Mouse (Mus musculus): ENCODE data around the gene Sh3bgrl2.

Gene Sh3bgrl2

DNA sequence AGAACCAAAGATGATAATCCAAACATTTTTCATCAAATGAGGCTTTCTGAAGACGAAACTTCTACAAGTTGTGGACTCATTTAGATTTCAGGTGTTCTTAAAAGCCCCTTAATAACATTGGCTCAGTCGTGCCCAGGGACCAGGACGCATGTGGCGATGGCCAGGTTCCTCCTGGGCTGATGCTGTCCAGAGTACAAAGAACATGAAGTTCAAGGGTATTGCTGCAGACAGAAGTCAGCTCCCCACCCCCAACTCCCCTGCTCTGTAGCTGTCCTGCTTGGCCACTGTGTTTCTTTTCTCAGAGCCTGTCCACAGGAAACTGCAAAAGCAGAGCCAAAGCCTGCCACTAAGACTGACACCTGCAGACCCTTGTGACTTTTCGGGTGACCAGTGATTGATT lies 45.7 kb downstream of the Sh3bgrl2 start:
- DNase-seq, result no peak

DNA sequence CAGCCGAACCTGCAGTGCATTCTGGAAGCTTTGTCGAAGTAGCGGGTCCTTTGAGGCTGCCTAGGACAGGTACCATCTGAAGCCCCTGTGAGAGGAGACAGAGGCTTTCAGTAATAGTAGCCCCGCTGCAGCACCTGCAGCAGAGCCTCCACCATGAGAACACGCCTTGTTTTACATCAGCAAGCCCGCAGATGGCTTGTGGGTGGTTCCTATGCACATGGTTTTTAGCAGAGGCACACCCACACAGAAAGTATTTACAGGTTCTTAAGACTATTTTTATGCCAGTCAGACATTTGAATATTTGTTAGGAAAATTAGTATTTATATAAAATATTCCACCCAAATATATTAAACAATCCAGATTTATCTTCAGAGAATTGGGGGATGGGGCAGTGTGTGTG lies 48.0 kb downstream of the Sh3bgrl2 start:
- DNase-seq, result no peak

DNA sequence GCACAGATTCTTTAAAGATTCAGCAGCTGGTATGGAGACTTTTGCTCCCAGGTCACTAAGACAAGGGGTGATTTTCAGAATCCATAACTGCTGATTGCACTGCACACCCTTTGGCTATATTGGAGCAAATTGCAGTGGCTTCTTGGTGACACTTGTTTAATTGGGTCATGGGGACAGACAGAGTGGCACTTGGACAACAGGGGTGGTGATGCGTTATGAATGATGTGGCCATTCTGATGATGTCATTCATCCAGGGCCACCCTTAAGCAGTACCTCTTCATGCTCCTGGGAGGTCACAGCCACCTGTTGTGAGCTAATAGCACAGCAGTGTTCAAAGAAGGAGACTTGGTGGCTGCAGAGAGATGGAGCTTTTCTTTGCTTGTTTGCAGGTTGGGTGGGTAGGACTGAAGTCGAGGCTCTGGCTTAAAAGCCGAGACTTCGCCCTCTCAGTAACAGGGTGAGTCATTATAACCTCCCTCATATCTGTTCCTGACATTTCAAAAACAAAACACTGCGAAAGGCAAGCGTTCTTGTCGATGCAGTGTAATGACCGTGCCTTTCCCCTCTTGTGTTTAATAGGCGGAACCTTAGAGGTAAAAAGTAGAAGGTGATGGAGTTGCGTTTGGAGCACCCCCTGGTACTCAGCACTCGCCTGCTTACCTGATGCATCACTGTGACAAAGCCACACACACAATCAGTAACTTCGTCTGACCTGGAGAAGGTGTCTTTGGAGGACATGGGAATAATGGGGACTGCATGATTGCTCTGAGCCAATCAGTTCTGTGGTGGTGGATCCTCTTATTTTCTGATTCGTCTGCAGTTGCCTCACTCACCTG lies 48.7 kb downstream of the Sh3bgrl2 start:
- DNase-seq, result no peak

DNA sequence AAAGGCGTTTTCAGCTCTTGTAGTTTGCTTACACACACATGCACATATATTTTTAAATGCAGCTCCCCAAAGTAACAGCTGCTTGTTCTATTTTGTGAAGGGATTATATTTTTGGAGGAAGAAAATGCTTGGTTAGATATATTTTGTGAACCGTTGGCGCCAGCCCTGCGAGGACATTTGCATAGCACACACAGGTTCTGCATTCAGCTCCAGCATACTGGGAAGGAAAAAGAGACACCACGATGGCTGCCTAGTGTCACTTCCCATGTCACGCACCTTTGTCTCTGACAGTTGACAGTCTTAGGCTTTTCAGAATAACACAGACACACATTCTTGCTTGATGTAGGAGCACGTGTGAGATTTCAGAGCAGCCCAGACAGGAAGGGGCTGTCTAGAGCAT lies 49.9 kb downstream of the Sh3bgrl2 start:
- DNase-seq, result no peak

DNA sequence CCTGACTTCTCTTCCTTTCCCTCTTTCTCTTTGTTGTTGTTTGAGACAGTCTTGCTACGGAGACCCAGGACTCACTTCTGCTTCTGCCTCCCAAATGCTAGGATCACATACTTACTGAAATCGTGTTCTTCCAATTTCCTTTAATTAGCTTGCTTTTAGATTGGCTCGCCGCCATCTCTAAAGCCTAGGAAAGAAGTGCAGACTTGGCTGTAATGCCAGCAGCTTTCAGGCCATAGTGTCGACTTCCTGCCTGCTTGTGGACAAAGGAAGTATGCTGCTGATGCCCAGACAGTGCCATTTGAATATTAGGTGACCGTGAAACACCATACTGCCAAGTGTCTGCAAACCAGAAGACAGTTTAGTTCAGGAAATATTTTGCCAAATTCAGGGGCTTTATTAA lies 51.4 kb downstream of the Sh3bgrl2 start:
- no peak for DNase-seq

DNA sequence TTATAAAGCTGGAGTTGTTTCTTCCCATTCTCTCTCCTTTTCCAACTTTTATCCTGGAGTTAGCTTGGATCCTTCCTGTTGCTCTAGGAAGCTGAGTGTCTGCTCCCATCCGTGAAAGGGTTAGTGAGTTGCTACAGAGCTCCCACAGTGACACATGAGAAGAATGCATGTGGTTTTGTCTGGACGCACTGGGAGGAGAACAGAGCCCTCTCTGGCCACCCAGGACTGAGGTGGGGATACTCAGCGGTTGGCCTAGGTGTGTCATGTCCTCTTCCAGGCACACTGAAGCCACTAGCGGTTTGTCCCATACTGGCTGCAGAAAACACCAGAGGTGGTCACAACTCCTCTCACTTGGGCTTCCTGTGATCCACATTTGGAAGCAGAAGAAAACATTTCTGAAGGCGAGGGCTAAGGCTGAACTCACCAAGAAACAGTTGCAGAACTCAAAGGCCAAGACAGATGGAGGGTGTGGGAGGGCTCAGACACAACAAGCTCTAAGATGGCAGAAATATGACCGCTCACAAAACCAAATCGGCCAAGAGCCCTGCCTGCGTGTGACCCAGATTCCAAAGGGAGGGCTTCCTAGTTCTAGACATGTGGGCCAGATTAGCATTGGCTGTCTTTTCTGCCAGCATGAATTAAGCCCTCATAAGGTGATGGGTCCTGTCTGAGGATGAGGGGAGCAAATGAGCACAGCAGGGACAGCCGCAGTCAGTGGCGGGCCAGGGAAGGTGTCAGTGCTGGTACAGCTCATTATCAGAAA lies 52.3 kb downstream of the Sh3bgrl2 start:
- no peak for DNase-seq

DNA sequence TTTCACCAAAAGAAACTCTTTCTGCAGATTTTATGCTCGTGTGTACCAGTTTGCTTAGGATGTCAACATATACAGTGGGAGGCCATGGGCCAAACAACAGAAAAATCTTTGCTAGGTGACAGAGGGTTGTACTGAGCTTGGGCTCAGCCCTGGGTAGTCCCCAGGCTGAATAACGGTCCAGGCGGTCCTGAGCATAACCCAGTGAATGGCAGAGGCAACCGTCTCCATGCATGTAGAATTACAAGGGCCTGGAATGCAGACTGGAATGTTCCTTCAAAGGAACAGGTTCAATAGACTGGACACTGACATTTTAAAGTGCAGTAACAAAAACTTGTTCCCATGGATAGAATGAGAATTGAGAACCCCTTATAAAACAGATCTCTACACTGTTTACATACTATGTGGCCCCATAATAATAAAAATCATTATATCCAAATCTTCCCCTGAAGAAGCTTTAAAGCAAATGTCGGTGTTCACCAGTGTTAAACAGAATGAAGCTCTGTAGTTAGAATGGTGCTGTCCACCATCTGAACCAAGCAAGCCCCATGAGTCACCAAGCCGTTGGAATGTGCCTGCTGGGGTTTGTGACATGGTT lies 54.1 kb downstream of the Sh3bgrl2 start:
- no peak for DNase-seq

DNA sequence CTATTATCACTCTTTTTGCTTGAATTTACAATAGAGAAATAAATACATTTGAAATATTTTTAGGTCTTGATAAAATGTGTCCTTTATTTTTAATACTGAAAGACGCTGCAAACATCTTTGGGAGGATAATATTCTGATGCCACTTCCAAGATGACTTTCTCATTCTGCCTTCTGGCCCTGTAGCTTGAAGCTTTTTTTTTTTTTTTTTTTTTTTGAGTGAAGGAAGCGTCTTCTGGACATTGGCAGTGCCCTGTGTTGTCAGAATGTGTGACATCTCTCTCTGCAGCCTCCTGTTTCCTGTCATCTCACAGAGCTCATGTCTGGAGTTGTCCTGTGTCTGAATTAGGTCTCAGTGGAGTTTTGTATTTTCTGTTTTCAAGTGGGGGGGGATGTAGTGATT lies 55.0 kb downstream of the Sh3bgrl2 start:
- no peak for DNase-seq

DNA sequence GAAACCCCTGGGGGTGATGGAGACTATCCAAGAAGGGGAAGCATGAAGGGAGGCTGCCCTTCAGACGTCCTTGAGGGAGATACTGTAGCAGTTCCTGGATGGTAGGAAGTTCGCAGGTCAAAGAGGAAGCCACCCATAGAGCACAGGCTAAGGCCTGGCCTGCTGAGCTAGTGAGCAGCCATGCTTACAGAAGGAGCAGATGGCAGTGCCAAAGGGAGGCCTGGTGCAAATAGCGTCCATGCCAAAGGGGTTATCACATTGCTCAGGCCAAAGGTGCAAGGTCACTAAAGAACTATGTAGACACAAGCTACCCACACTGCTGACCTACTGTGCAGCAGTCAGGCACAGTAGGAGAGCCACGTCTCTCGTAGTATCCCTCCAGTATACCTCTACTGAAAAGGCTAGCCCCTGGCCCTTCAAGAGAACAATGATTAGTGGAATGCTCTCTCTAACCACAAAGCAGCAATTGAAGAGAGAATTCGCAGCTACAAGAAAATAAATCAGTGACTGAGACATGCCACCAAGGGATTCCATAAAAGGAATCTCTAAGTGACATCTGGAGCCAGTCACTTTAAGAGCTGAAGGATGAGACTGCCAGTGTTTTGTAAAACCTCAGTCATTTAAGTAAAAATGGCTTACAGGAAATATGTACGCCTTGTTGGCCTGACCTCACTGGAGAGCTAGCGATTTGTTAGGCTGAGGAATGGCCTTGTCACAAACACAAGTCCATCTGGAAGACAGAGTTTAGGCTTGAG lies 57.9 kb downstream of the Sh3bgrl2 start:
- no peak for DNase-seq

DNA sequence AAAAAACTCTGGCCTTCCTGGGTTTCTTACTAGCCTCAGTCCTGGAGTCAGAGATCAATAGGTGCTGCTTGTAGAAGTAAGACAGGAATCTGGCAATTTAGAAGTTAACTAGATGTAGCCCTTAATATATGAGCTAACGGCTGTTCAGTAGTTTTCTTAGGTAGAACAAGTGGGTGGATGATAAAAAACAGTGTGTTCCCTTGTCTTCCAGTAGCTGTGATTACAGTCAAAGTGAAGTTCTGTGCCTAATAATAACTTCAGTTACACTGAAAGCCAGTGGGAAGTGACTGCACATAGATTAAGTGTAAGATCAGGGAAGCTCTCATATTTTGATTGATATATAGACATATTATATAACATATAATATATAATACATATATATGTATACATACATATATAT lies 60.0 kb downstream of the Sh3bgrl2 start:
- DNase-seq, result no peak

DNA sequence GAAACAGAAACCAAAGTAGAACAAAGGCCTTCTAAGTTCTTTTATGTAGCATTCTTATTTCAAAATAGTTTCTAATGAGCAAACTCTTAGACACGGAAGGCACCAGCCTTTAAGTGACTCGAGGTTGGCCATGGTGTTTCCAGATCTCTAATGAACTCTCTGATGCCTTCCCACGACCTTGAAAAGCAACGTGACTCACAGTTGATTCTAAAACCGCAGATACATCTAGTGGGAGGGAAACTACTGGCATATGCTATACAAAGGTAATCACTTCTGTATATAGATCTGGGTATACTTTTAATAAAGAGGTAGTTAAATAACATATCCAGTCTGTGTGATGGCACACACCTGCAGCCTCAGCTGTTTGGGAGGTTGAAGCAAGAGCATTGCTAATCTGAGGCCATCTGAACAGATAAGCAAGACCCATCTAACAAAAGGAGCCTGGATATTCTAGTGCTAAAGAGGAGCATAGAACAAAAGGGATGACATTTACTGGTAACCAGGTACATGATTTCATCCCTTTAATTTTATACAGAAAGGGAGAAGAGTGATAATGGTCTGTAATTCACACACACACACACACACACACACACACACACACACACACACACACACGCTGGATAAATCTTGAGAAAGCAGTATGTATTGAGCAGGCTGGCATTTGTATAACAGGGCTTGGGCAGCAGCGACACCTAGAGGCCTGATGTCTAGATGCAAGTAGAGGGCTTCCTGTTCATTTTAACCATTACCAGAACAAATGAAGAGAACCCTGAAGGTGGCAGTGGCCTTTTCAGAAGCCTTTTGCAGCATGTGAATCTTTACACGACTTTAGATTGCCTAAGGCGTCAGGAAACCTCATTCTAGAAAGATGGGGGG lies 61.5 kb downstream of the Sh3bgrl2 start:
- peak; percentile 71 for DNase-seq

DNA sequence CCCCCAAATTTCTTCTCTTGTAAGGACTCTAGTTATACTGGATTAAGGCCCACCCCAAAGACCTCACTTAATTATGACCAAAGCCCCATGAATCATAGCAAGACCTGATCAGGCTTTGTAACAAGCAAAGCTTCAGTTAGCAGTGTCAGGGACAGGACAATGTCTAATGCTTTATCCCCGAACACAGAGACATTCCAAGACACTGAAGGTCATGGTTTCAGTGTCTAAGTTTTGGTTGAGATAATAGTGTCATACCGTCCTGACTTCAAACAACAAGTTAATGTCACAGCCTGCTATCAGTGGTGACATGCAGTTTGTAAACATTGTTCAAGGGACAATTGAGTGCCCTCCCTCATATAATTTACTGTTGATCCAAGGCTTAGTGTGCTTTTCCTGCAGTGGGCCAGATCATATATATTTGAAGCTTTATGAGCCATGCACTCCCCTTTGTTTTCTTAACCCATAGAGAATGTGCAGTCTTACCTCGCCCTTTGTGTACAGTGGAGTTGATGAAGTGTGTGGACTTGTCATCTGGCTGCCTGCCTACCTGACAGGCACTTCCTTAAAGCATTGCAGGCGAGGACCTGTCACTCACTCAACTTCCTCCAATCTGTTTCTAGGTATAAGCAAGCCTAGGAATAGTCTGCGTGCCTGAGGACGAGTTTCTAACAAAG lies 67.9 kb downstream of the Sh3bgrl2 start:
- no peak for DNase-seq

DNA sequence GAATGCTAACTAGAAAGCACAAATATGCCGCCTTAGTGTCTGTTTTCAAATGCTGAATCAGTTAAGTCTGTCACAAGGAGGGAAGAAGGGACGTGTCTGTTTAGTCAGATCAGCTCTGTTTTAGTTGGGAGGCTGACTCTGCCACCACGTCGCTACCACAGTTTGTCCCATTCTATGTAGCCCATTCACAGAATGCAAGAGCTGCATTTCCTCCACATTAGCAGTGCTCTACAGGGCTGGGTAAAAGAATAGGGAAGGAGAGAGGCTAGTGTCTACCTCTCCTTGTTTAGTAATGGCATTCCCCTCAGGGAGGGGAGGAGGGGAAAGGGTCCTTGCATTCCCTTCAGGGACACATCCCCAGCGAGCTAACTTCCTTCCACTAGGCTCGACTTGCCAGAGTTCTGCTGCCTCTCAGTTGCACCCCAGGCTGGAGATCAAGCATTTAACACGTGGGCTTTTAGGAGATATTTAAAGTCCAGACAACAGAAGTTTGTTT lies 68.5 kb downstream of the Sh3bgrl2 start:
- no peak for DNase-seq

DNA sequence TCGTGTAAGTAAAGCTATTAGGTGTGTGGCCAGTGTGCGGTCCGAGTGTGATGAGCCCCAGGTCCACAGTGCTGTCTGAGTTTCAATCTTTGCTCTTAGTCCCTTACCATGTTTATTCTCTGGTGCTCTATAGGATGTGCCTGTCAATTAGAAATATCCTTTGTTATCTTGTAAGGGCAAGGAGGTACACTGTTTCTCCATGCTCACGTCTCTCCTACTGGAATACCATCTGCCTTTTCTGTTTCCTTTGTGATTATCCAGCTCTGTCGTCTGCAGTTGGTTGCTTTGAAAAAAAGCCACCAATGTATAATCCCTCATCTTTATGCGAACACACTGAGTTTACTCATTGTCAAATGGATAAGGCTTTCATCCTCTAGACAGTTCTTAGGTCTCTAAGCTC lies 75.3 kb downstream of the Sh3bgrl2 start:
- no peak for DNase-seq

DNA sequence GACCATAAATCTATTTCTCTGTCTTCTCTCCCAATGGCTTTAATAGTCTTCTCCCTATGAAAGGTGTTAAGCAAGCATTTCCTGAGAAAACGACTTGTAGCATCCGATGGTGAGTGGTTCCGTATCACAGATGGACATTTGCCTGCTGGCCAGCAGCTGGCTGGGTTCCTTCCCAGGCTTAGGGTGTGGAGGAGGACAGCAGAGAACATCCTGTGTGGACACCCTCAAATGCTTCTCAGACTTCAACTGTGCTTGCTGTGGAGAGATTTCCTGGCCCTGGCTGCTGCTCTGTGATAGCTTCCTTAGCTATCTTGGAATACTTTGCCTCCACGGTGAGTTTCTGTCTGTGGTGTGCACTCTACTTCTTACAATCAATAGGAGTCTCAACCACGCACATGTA lies 76.1 kb downstream of the Sh3bgrl2 start:
- no peak for DNase-seq

DNA sequence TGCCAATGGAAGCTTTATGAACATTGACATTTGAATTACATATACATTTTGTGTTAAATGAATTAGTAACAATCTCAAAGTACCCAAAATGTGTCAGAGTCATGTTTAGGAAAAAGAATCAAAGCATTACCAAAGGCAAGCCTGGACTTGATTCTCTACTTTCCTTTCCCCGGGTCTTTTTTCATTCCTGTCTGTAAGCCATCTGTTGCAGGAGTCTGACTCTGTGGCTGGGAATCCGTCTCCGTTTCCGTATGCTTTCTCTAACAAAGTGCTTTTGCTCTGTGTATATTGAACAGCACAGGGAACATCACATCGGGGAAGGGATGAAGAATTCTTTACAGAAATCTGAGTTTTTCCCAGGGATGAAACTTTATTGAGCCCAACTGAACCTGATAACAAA lies 77.0 kb downstream of the Sh3bgrl2 start:
- DNase-seq, result no peak

DNA sequence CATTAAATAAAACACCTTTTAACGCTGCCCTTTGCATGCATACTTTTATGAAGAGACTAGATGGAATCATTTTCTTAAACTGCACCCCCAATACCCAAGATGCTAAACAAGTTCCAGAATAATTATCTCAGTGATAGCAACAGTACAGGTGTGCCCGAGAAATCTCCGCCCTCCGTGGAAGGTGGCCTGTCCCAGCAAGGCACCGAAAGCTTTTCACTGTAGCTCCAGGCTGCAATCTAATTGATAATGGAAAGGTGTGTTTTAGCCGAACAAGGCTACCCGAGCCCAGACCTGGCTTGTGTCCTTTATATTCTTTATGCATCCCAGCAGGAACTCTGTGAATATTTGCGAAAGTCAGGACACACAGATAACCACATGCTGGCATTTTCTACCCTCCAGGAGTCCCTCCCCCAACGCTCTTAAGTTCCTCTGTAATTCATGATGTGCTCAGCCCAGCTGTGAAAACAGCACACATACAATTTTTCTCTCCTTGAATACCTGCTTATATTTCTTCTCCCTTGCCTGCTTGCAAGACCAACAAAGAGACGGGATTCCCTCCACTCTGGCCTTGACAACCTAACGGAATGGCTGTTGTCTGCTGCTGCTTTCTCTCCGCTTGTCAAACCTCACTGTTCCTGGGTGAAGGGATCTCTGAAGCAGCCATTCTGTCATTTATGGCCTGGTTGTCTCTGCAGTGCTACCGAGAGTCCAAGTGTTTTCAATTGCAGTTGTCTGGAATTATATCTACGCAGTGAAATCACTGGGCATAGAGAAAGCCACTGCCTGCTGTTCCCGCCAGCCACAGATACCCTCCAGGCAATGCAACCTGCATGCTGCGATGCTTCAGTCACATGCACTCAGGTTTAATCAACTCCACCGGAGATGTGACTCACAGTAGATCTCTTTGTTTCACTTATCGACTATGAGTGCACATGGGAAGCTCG lies 80.8 kb downstream of the Sh3bgrl2 start:
- DNase-seq, result no peak

DNA sequence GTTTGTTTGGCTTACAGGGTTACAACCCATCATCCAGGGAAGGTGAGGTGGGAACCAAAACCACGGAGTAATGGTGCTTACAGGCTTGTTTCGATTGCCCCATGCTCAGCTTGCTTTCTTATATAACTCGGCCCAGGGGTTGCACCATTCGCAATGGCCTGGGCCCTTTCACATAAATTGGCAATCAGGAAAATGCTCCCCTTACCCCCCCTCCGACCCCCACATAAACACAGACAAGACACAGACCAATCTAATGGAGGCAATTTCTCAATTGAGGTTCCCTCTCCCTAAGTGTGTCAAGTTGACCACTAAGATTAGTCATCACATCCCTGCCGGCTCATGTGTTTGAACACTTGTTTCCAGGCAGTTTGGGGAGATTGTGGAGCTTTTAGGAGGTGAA lies 82.2 kb downstream of the Sh3bgrl2 start:
- no peak for DNase-seq

DNA sequence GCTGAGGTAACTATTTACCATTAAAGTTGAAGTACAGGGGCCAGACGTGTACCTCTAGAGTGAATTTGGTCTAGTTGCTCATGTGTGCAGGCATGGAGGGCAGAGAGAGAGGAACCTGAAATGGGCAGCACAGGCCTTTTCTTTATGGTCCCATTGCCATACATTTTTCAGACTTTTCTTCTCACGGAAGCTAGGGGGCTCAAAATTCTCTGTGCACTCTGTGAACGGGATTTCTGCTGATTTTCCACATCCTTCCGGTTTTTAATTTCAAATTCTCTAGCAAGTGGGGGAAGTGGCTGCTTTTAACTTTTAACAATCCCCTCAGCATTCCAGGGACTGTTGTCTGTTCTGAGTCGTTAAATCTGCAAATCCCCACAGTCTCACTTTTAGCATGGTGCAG lies 83.8 kb downstream of the Sh3bgrl2 start:
- DNase-seq, result no peak

DNA sequence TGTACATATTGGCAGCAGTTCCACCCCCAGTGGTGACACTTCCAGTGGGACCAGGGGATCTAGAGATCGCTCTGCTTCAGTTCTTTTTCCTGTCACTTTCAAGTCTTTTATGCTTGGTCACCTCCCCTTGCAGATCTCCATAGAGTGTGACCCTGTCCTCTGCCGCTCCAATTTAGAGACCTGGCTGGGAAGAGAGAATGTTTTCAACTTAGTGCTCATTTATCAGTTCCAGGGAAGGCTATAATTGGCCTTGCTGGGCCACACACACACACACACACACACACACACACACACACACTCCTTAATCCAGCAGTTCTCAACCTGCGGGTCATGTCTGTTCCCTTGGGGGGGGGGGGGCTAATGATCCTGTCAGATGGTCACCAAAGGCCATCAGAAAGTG lies 86.6 kb downstream of the Sh3bgrl2 start:
- no peak for DNase-seq
